Mouse (Mus musculus) spleen, adult 2 months (tissue): ENCODE measurements around the gene Smad1.

ENCODE experiments used
- CTCF ChIP-seq: fragments of 200-500 bp; IDR thresholded peaks from 2 replicates; pipeline ENCODE4 v1.5.1; 2011; ENCODE audit warnings: mild to moderate bottlenecking, inconsistent platforms; ENCODE audit not compliant: insufficient read depth, insufficient read length, insufficient replicate concordance; ENCODE audit errors: extremely low read depth
- POLR2A ChIP-seq: fragments of 200-500 bp; IDR thresholded peaks from 2 replicates; pipeline ENCODE4 v1.6.1; 2011; ENCODE audit warnings: low read depth, low read length, inconsistent platforms

DNA sequence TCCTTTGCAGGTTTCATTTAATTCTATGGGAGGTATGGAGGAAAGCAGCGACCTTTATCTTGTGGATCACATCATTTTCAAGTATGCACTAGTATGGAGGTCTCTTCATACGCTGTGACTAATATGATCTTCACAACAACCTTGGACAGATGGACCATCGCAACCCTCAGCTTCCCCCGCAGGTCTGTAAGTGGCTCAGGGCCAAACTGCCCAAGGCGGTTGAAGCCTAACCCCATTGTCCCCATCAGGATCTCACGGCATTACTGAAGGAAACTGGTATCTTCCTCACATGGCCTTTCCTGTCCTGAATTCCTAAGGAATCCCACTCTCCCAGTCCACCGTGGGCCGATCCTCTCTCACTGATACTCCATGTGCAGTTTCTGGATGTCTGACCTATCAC is 34.5 kb downstream of the Smad1 start:
- TF ChIP-seq POLR2A (no peak), CTCF (no peak)
